Mouse (Mus musculus): ENCODE measurements around the gene Gm43552. TPM values are rescaled to one million over a fixed set of nuclear protein-coding genes. Genes with fewer than 3 reads are reported as not detected.

The Gm43552 gene
- total RNA-seq, 2 experiments from 2014 or later = not detected

- peak; percentile 94 for ATAC-seq (replicated peaks; ENCODE audit: poor library complexity, severe bottlenecking)
Measured at GRCm38 (mm10) chr5:65390648-65391644, 101.7 kb downstream of the Gm43552 start, which contains the start of the genes Rpl9 and Lias. Gene Rpl9 (minus strand): TSS chr5:65391444. Gene Lias (plus strand): TSS chr5:65391497.

- ATAC-seq (replicated peaks; ENCODE audit: poor library complexity, severe bottlenecking) = no peak
Measured at GRCm38 (mm10) chr5:65387008-65387867, 105.4 kb downstream of the Gm43552 start.

GRCm38 (mm10) chr5:65385704-65386103 is 106.9 kb downstream of the Gm43552 start:
- no peak for ATAC-seq (replicated peaks; ENCODE audit: poor library complexity, severe bottlenecking)

Other genes starting within 250 kb of the Gm43552 start
- 78.7 and 111 TPM in 2 replicates for gene Rfc1, start 157.2 kb downstream of the Gm43552 start, total RNA-seq (2014; fragmentation: Nextera tagmentation)
- 128 and 130 TPM in 2 replicates for gene Rfc1, start 157.2 kb downstream of the Gm43552 start, total RNA-seq (2017)
- not detected in 2 replicates for gene Klb, start 144.5 kb downstream of the Gm43552 start, total RNA-seq (2014; fragmentation: Nextera tagmentation)
- not detected in 2 replicates for gene Klb, start 144.5 kb downstream of the Gm43552 start, total RNA-seq (2017)
- 3,342 and 3,430 TPM in 2 replicates for gene Rpl9, start 101.4 kb downstream of the Gm43552 start, total RNA-seq (2014; fragmentation: Nextera tagmentation)
- 1,568 and 2,000 TPM in 2 replicates for gene Rpl9, start 101.4 kb downstream of the Gm43552 start, total RNA-seq (2017)
- gene Lias, start 101.3 kb downstream of the Gm43552 start, total RNA-seq (2014; fragmentation: Nextera tagmentation) = 34.2 and 43.8 TPM in 2 replicates
- 40.3 and 50.7 TPM in 2 replicates for gene Lias, start 101.3 kb downstream of the Gm43552 start, total RNA-seq (2017)
- gene Ugdh, start 56.9 kb downstream of the Gm43552 start, total RNA-seq (2014; fragmentation: Nextera tagmentation) = 54.7 and 56.1 TPM in 2 replicates
- gene Ugdh, start 56.9 kb downstream of the Gm43552 start, total RNA-seq (2017) = 76.1 and 83.4 TPM in 2 replicates
- gene Smim14, start 44.4 kb upstream of the Gm43552 start, total RNA-seq (2014; fragmentation: Nextera tagmentation) = 127 and 147 TPM in 2 replicates
- 95.5 and 104 TPM in 2 replicates for gene Smim14, start 44.4 kb upstream of the Gm43552 start, total RNA-seq (2017)
- gene Ube2k, start 44.4 kb upstream of the Gm43552 start, total RNA-seq (2014; fragmentation: Nextera tagmentation) = 151 and 175 TPM in 2 replicates
- gene Ube2k, start 44.4 kb upstream of the Gm43552 start, total RNA-seq (2017) = 34.3 and 49.7 TPM in 2 replicates
- 166 and 197 TPM in 2 replicates for gene Pds5a, start 205.4 kb upstream of the Gm43552 start, total RNA-seq (2014; fragmentation: Nextera tagmentation)
- gene Pds5a, start 205.4 kb upstream of the Gm43552 start, total RNA-seq (2017) = 216 and 230 TPM in 2 replicates